Mouse (Mus musculus) kidney, embryonic 14.5 days (tissue): ENCODE data around the gene Tbc1d16. TPM values are rescaled to one million over a fixed set of nuclear protein-coding genes. Genes with fewer than 3 reads are reported as not detected.
A peak's percentile ranks its signal among the peaks of the same experiment; 100 is the strongest.
"Not testable (repeated sequence)": the region's sequence is repeated elsewhere in the genome, so short reads cannot be mapped to it uniquely, and the experiment has no call there.

ENCODE experiments used
- ATAC-seq: fragments of 200-750 bp; cut with Nextera tagmentation; 2 replicates; pipeline ENCODE4 v1.8.0; 2017; ENCODE audit warnings: moderate number of reproducible peaks, mild to moderate bottlenecking, moderate TSS enrichment, moderate library complexity; ENCODE audit not compliant: low FRiP score, low TSS enrichment
- H3K27ac ChIP-seq: fragments of 300-500 bp; sonication (generic); 2 replicates; pipeline ENCODE4 v1.5.1; 2014; ENCODE audit warnings: low read depth, mild to moderate bottlenecking, low read length, moderate library complexity, mixed read lengths
- H3K27me3 ChIP-seq: fragments of 300-500 bp; sonication (generic); 2 replicates; pipeline ENCODE4 v1.6.1; 2014; ENCODE audit warnings: mild to moderate bottlenecking, low read length; ENCODE audit not compliant: control insufficient read depth, insufficient read depth
- H3K36me3 ChIP-seq: fragments of 300-500 bp; sonication (generic); 2 replicates; pipeline ENCODE4 v1.6.1; 2014; ENCODE audit warnings: low read length, mixed read lengths; ENCODE audit not compliant: control insufficient read depth, insufficient read depth
- H3K4me1 ChIP-seq: fragments of 300-500 bp; sonication (generic); 2 replicates; pipeline ENCODE4 v1.6.1; 2014; ENCODE audit warnings: low read length, mixed read lengths; ENCODE audit not compliant: control insufficient read depth, insufficient read depth
- H3K4me2 ChIP-seq: fragments of 300-500 bp; sonication (generic); replicated peaks from 2 replicates; pipeline ENCODE4 v1.6.1; 2014; ENCODE audit warnings: low read depth, mild to moderate bottlenecking, low read length
- H3K4me3 ChIP-seq: fragments of 300-500 bp; sonication (generic); 2 replicates; pipeline ENCODE4 v1.5.1; 2014; ENCODE audit warnings: mild to moderate bottlenecking, low read length
- H3K9ac ChIP-seq: fragments of 300-500 bp; sonication (generic); 2 replicates; pipeline ENCODE4 v1.6.1; 2014; ENCODE audit warnings: low read depth, mild to moderate bottlenecking, low read length, moderate library complexity
- H3K9me3 ChIP-seq: fragments of 300-500 bp; sonication (generic); 2 replicates; pipeline ENCODE4 v1.6.1; 2016; ENCODE audit warnings: low read length; ENCODE audit not compliant: control insufficient read depth
- WGBS: fragments of 180-500 bp; shearing (Covaris S2); extraction: QIAGEN DNeasy Blood & Tissue Kit; methylation state at CpG from one replicate; pipeline ENCODE4 v1.1.7; 2014; 5-methylcytosine and 5-hydroxymethylcytosine counted together
- polyA plus RNA-seq: library from polyadenylated mRNA; unstranded; fragments of >200 nt; fragmentation: Nextera tagmentation; extraction: Ambion mirVana; gene quantifications from 2 replicates; pipeline ENCODE4 v1.2.1, GENCODE M21; 2014

Tbc1d16 gene
- 7.3 and 13.0 TPM in 2 replicates for polyA plus RNA-seq

DNA sequence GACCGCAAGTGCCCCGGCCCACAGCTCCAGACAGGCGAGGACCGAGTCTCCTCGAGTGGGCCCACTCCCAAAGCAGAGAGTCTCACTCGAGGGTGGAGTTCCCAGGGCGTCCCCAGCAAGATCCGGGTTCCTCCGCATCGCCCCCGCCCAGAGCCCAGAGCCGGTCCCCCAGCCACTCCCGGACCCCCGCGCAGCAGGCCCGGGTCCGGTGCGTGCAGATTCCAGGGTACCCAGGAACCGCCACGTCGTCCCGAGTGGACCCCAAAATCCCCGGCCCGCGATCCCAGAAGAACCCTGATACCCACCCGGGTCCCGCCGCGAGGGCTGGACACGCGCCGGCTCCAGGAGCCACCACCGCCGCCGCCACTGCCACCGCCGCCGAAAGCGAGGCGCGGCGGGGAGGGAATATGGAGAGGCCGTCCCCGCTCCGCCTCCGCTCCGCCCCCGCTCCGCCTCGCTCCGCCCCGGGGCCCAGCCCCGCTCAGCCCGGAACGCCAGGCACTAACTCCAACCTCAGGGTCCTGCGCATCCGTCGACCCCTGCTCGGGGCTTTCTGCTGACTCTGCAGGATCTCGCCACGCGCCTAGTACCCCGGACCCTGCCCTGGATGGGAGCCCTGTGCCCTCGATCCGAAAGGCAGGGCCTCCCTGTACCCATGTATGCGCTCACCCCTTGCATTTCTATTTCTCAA is at the start of gene Tbc1d16, which contains the start of gene Ccdc40:
Gene Tbc1d16 (minus strand): TSS at position 409 of the 691 bp plus-strand sequence.
Gene Ccdc40 (plus strand): TSS at position 482 of the 691 bp plus-strand sequence.
- Histone ChIP-seq H3K4me1 (peaks cover 19% of the 10 kb centered on the region), H3K4me3 (peak within 1 kb of the TSS; percentile 76), H3K36me3 (no peaks in the 10 kb centered on the region), H3K4me2 (peak within 1 kb of the TSS; percentile 87), H3K9ac (peak within 1 kb of the TSS; percentile 81), H3K27ac (peak within 1 kb of the TSS; percentile 48; the same call in 1 of the 2 replicates), H3K9me3 (no peaks in the 10 kb centered on the region), H3K27me3 (no peaks in the 10 kb centered on the region)
- ATAC-seq = peak; percentile 92
- WGBS = under 1% methylated on average over 58 of the region's 66 CpGs

DNA sequence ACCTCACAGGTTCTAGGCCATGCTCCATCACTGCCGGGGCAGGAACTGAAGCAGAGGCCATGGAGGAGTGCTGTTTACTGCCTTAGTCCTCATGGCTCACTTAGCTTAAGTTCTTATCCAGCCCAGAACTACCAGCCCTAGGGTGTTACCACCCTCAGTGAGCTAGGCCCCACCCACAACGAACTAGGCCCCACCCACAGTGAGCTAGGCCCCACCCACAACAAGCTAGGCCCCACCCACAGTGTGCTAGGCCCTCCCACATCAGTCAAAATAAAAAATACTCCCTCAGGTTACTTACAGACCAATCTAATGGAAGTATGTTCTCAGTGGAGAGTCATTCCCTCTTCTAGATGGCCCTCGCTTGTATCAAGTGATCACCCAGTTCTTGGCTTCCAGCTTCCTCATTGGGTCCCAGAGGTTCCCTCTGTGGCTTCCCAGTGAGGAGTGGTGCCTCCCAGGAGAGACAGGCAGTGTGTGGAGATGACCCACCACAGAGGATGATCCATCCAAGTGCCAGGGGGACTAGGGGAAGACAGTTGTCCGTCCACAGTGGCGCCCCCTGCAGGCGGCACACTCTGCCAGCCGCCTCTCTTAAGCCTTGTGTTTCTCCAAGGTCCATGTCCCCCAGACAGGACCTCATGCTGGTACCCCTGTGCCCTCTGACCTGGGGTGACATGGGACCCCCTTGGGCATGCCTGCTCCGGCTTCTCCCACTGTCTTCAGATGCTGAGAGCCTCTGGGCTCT is 45.1 kb upstream of the Tbc1d16 start:
- Histone ChIP-seq H3K36me3 (peaks cover 7% of the 10 kb centered on the region; the same call in 1 of the 2 replicates), H3K4me2 (no peak overlapping the region), H3K4me3 (no peak overlapping the region), H3K9me3 (no peaks in the 10 kb centered on the region), H3K27me3 (no peaks in the 10 kb centered on the region), H3K27ac (no peak overlapping the region), H3K9ac (no peak overlapping the region), H3K4me1 (peaks cover 2% of the 10 kb centered on the region; the same call in 1 of the 2 replicates)
- ATAC-seq = no peak
- WGBS = 83% methylated on average over 8 of the region's 8 CpGs

DNA sequence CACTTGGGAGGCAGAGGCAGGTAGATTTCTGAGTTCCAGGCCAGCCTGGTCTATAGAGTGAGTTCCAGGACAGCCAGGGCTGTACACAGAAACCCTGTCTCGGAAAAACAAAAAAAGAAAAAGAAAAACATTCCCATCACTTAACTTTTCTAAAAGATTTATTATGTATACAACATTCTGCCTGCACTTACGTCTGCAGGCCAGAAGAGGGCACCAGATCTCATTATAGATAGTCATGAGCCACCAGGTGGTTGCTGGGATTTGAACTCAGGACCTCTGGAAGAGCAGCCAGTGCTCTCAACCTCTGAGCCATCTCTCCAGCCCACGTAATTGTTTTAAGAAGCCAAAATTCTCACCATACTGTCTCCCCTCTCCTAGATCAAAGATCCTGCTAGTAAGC is 44.2 kb upstream of the Tbc1d16 start:
- not testable (repeated sequence) for ATAC-seq, H3K9me3 ChIP-seq, H3K36me3 ChIP-seq, H3K4me1 ChIP-seq, H3K4me2 ChIP-seq, H3K27ac ChIP-seq, H3K9ac ChIP-seq, H3K27me3 ChIP-seq, H3K4me3 ChIP-seq
- 66% methylated on average over 3 of the region's 3 CpGs for WGBS

DNA sequence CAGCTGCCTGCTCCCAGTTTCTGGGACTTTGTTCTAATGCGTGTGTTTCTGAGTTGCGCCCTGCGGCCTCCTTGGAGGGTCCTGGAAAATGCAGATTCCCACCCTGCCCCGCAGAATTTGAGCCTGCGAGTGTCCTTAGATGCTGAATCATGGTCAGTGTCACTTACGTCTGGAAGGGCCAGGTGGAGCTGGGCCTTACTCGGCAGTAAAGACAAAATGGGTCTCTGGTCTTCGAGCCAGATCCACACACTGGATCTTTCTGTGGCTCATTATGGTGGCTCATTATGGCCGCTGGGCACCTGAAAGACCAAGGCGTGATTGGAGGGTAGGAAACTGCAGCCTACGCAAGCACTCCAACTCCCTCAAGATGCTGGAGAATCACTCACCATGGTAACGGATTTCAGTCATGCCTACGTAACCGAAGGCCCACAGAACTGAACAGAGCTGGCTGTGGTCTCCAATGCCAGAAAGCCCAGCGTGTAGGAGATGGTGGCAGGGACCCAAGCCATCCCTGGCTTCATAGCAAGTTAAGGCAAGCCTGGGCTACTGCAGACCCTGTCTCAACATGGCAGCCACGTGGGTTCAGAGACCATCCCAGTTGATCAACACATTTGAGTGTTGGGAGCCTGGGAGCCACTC is 40.4 kb upstream of the Tbc1d16 start:
- Histone ChIP-seq H3K9me3 (no peaks in the 10 kb centered on the region), H3K4me2 (peak overlapping the region; percentile 96), H3K36me3 (no peaks in the 10 kb centered on the region; the same call in 1 of the 2 replicates), H3K4me1 (peaks cover 6% of the 10 kb centered on the region; the same call in 1 of the 2 replicates), H3K4me3 (peak overlapping the region; percentile 68), H3K27ac (no peak overlapping the region), H3K9ac (peak overlapping the region; percentile 72; the same call in 1 of the 2 replicates), H3K27me3 (no peaks in the 10 kb centered on the region)
- no peak for ATAC-seq
- 82% methylated on average over 16 of the region's 16 CpGs for WGBS

DNA sequence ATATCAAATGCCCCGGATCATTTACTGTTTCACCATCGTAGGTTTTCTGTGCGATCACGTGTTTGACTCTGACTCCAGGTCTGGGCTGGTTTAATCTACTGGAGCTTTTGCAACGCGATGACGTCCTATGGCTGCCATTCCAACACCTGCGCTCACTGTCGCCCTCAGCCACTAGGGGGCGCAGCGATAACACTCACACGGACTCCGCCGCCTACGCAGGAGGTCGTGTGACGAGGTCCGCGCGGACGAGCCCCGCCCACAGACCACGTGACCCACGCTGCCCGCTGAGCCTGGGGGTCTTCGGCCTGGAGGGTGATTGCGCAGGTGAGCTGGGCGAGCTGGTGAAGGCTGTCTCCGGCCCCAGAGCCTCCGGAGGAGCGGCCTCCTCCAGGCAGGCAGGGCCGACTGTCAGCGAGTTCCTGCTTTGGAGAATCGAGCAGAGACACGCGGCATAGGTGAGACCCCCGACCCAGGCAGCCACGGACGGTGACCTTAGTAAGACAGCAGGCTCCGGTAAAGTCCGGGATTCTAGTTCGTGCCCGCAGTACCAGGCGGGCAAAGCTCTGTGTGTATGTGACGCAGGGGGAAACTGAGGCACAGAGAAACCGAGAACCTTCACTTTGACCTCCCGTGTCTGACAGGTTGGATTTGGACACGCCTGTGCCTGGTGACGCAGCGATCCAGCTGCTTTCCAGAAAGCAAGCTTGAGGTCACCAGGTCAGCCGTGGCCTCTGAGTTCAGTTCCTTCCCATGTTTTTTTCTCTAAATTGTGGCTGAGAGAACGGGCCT is 39.7 kb upstream of the Tbc1d16 start, which contains the start of gene Gaa:
Gene Gaa (plus strand): TSS at position 120 of the 789 bp plus-strand sequence.
- Histone ChIP-seq H3K4me1 (peaks cover 6% of the 10 kb centered on the region; the same call in 1 of the 2 replicates), H3K9ac (peak within 1 kb of the TSS; percentile 72), H3K9me3 (no peaks in the 10 kb centered on the region), H3K27me3 (no peaks in the 10 kb centered on the region), H3K4me3 (peak within 1 kb of the TSS; percentile 68), H3K27ac (no peak within 1 kb of the TSS), H3K4me2 (peak within 1 kb of the TSS; percentile 96), H3K36me3 (no peaks in the 10 kb centered on the region)
- WGBS = 2% methylated on average over 52 of the region's 52 CpGs
- peak; percentile 83 for ATAC-seq

DNA sequence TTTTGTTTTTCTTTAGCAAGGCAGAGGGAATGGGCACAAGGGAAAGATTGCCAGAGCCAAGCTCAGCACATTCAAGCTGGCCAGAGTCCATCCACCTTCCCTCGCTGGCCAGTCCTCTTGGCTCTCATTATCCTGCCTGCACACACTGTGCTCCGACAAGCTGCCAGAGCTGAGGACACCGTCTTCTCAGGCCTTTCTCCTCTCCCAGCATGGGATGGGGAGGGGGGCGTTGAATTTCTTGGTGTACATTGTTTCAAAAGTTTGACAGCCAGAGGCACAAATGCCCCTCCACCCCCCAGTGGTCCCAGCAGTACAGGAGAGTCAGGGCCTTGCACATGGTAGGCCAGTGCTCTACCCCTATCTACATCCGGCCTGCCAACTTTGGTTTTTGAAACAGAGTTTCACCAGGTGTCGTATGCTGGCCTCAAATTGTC is 39.0 kb upstream of the Tbc1d16 start:
- no peaks in the 10 kb centered on the region for H3K9me3 ChIP-seq
- 61% methylated on average over 6 of the region's 6 CpGs for WGBS
- H3K4me2 ChIP-seq = peak overlapping the region; percentile 96
- H3K27me3 ChIP-seq = no peaks in the 10 kb centered on the region
- no peak overlapping the region for H3K9ac ChIP-seq
- 0 out of 2 replicates have a peak overlapping the region, but pooled peaks have one; percentile 68 for H3K4me3 ChIP-seq
- H3K36me3 ChIP-seq = no peaks in the 10 kb centered on the region
- H3K4me1 ChIP-seq = peaks cover 6% of the 10 kb centered on the region; the same call in 1 of the 2 replicates
- H3K27ac ChIP-seq = no peak overlapping the region
- ATAC-seq = peak; percentile 36

DNA sequence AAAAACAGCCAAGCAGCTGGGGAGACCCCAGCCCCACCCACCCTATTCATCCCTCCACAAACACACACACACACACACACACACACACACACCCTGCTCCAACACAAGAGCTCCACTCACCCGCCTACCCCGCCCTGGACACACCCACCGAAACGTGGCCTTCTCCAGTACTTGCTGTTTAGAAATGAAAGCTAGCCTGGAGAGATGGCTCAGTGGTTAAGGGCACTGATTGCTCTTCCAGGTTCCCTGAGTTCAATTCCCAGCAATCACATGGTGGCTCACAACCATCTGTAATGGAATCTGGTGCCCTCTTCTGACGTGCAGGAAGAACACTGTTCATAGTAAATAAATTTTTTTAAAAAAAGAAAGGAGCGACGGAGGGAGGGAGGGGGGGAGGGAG is 37.5 kb upstream of the Tbc1d16 start:
- peaks cover 6% of the 10 kb centered on the region; the same call in 1 of the 2 replicates for H3K4me1 ChIP-seq
- no peak overlapping the region for H3K4me2 ChIP-seq
- H3K27ac ChIP-seq = no peak overlapping the region
- H3K9me3 ChIP-seq = no peaks in the 10 kb centered on the region
- WGBS = 75% methylated on average over 7 of the region's 7 CpGs
- no peaks in the 10 kb centered on the region for H3K36me3 ChIP-seq
- no peak for ATAC-seq
- H3K9ac ChIP-seq = no peak overlapping the region
- H3K4me3 ChIP-seq = no peak overlapping the region
- H3K27me3 ChIP-seq = no peaks in the 10 kb centered on the region

DNA sequence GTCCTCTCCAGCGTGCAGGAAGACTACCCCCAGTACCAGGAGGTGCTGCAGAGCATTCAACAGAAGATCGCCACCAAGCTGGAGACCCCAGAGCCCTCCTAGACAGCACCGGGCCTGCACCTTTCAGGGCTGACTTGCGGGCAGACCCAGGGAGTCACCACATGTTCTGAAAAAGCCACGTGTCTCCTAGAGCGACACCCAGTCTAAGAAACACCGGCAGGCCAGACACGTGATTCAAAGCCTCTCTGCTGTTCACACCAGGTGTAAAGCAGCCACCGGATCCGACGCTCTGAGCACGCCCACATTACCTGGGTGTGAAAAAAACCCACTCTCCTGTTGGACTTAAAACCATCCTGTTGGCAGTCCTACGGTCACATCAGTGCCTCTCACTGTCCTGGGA is 36.1 kb upstream of the Tbc1d16 start:
- Histone ChIP-seq H3K27me3 (no peaks in the 10 kb centered on the region), H3K9me3 (no peaks in the 10 kb centered on the region), H3K36me3 (no peaks in the 10 kb centered on the region), H3K27ac (no peak overlapping the region), H3K9ac (no peak overlapping the region), H3K4me3 (no peak overlapping the region), H3K4me1 (peaks cover 6% of the 10 kb centered on the region; the same call in 1 of the 2 replicates), H3K4me2 (no peak overlapping the region)
- no peak for ATAC-seq
- WGBS = 87% methylated on average over 13 of the region's 13 CpGs
